ENCODE assay signal across 23 mouse cellular contexts in the genomic region with DNA sequence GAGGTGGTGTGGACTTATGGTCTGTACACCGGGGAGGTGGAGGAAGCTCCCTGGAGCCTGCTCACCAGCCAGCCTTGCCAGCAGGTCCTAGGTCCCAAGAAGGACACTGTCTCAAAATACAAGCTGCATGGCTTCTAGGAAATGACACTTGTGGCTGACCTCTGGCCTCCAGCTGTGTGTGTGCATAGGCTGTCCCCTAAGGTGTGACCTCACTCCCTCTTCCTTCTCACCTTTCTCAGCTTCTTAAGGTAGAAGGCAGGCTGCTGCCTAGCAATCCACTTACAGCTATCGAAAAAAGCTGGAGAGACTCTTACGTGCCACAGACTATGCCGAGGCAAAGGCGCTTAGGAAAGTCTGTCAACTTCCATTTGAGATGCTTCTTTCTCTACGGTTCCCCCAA.
"Had no signal": no experiment of that assay in that cellular context is flagged by ENCODE, and none has a peak within 500 bp of the region (broad histone marks: within the 10 kb centered on the region; RNA-seq: fewer than 3 reads in every experiment).

No protein-coding gene starts in this region.

- H3K27ac ChIP-seq: intestine, embryonic 15.5 days; kidney, postnatal 0 days; layer of hippocampus, adult 2 months; limb, embryonic 10.5 days; limb, embryonic 13.5 days; liver, embryonic 12.5 days; midbrain, embryonic 10.5 days; midbrain, embryonic 13.5 days; neural tube, embryonic 13.5 days had no signal

- H3K9ac ChIP-seq: intestine, embryonic 15.5 days; limb, embryonic 13.5 days; liver, embryonic 12.5 days; liver, embryonic 15.5 days; midbrain, embryonic 13.5 days; neural tube, embryonic 13.5 days had no signal

- H3K36me3 ChIP-seq: intestine, embryonic 15.5 days; liver, embryonic 12.5 days; liver, embryonic 15.5 days; midbrain, embryonic 10.5 days; midbrain, embryonic 13.5 days had no signal

- H3K4me3 ChIP-seq: intestine, embryonic 15.5 days; layer of hippocampus, adult 2 months; limb, embryonic 10.5 days; limb, embryonic 13.5 days; liver, embryonic 12.5 days; liver, embryonic 15.5 days; megakaryocyte, embryonic 14.5 days; midbrain, embryonic 10.5 days; midbrain, embryonic 13.5 days; myocyte; neural tube, embryonic 13.5 days had no signal

- H3K4me2 ChIP-seq: intestine, embryonic 15.5 days; limb, embryonic 13.5 days; liver, embryonic 12.5 days; midbrain, embryonic 13.5 days; neural tube, embryonic 13.5 days had no signal

- H3K27me3 ChIP-seq: intestine, embryonic 15.5 days; limb, embryonic 13.5 days; liver, embryonic 12.5 days; liver, embryonic 15.5 days; midbrain, embryonic 13.5 days; neural tube, embryonic 13.5 days had no signal

- ATAC-seq: intestine, embryonic 15.5 days; liver, embryonic 12.5 days; midbrain, embryonic 13.5 days; midbrain, embryonic 16.5 days had no signal

- DNase-seq: kidney, adult 11 months; kidney, adult 9 months; kidney, postnatal 25 days; layer of hippocampus, adult 9-11 months; liver; lung, adult 18-20 months; lung, postnatal 36 days; thymus, adult 2 months; thymus, postnatal 14 days; thymus, postnatal 4 days had no signal

- H3K9me3 ChIP-seq: intestine, embryonic 15.5 days; limb, embryonic 10.5 days; limb, embryonic 13.5 days; liver, embryonic 12.5 days; liver, embryonic 15.5 days; megakaryocyte, embryonic 14.5 days; midbrain, embryonic 10.5 days; midbrain, embryonic 13.5 days; neural tube, embryonic 13.5 days had no signal

- H3K4me1 ChIP-seq: intestine, embryonic 15.5 days; liver, embryonic 12.5 days; liver, embryonic 15.5 days; megakaryocyte, embryonic 14.5 days had no signal
